Mouse (Mus musculus) testis, adult 2 months (tissue): ENCODE measurements around the gene Magi1. TPM values are rescaled to one million over a fixed set of nuclear protein-coding genes. Genes with fewer than 3 reads are reported as not detected.

ENCODE experiments used
- H3K27ac ChIP-seq: fragments of 200-500 bp; 2 replicates; pipeline ENCODE4 v1.5.1; 2012; ENCODE audit warnings: low read depth, low read length; ENCODE audit not compliant: control insufficient read depth, insufficient read depth
- H3K27me3 ChIP-seq: fragments of 200-500 bp; 2 replicates; pipeline ENCODE4 v1.6.1; 2012; ENCODE audit warnings: mild to moderate bottlenecking, low read length, moderate library complexity; ENCODE audit not compliant: control insufficient read depth, insufficient read depth
- H3K36me3 ChIP-seq: fragments of 200-500 bp; 2 replicates; pipeline ENCODE4 v1.6.1; 2012; ENCODE audit warnings: mild to moderate bottlenecking, low read length; ENCODE audit not compliant: control insufficient read depth, insufficient read depth
- H3K4me1 ChIP-seq: fragments of 200-500 bp; 2 replicates; pipeline ENCODE4 v1.6.1; 2012; ENCODE audit warnings: low read length; ENCODE audit not compliant: control insufficient read depth, insufficient read depth
- H3K4me3 ChIP-seq: fragments of 200-500 bp; 2 replicates; pipeline ENCODE4 v1.5.1; 2012; ENCODE audit warnings: low read depth, mild to moderate bottlenecking, low read length, moderate library complexity, mixed read lengths; ENCODE audit not compliant: control insufficient read depth
- CTCF ChIP-seq: fragments of 200-500 bp; IDR thresholded peaks from 2 replicates; pipeline ENCODE4 v1.5.1; 2012; ENCODE audit warnings: low read depth, mild to moderate bottlenecking, inconsistent platforms, low read length, moderate library complexity; ENCODE audit not compliant: control insufficient read depth, insufficient read depth, insufficient replicate concordance
- POLR2A ChIP-seq: fragments of 200-500 bp; IDR thresholded peaks from 2 replicates; pipeline ENCODE4 v1.6.1; 2012; ENCODE audit warnings: low read depth, mild to moderate bottlenecking, inconsistent platforms, low read length, moderate library complexity; ENCODE audit not compliant: control insufficient read depth
- polyA plus RNA-seq: library from polyadenylated mRNA; depleted of rRNA; stranded (reverse); fragments of >200 nt; gene quantifications from 2 replicates; pipeline ENCODE4 v1.2.3, GENCODE M21; 2012

The Magi1 gene
- polyA plus RNA-seq, 1 experiment, result 11.1 TPM

- H3K27ac ChIP-seq, result no peak overlapping the region
Observed at GRCm38 (mm10) chr6:93757353-93758087, 526.2 kb downstream of the Magi1 start.

GRCm38 (mm10) chr6:93743145-93743544, 540.6 kb downstream of the Magi1 start:
- Histone ChIP-seq H3K27me3 (no peaks in the 10 kb centered on the region), H3K36me3 (no peaks in the 10 kb centered on the region), H3K27ac (no peak overlapping the region), H3K4me1 (no peaks in the 10 kb centered on the region), H3K4me3 (no peak overlapping the region)
- TF ChIP-seq POLR2A (no peak; the same call in 1 of the 2 replicates), CTCF (no peak)

More at GRCm38 (mm10) chr6:93757353-93758087, 526.2 kb downstream of the Magi1 start:
- H3K4me3 ChIP-seq, result peak overlapping the region; percentile 8
- no peaks in the 10 kb centered on the region for H3K27me3 ChIP-seq
- no peaks in the 10 kb centered on the region for H3K36me3 ChIP-seq
- TF ChIP-seq POLR2A (no peak), CTCF (peak; percentile 57; the same call in 1 of the 2 replicates)
- H3K4me1 ChIP-seq, result no peaks in the 10 kb centered on the region

DNA sequence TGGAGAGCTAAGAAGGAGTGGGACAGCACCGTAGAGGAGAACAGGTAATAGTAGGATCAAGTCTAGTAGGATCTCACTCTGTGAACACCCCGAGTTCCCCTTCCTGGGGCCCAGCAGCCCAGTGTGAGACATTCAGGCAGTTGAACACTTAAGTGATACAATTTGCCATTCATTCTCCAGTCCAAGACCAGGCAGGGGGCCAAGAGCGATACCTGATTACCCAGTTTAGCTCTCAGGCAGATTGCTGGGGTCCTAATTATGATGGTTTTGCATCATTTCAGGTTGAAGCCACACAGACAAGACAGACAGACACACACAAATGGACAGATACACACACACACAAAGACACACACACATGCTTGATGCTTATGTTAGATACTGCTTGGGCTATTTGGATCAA, 543.9 kb downstream of the Magi1 start:
- Histone ChIP-seq H3K36me3 (no peaks in the 10 kb centered on the region), H3K27me3 (no peaks in the 10 kb centered on the region), H3K4me1 (no peaks in the 10 kb centered on the region), H3K27ac (no peak overlapping the region), H3K4me3 (no peak overlapping the region)
- TF ChIP-seq CTCF, result no peak
- no peak for TF ChIP-seq POLR2A

DNA sequence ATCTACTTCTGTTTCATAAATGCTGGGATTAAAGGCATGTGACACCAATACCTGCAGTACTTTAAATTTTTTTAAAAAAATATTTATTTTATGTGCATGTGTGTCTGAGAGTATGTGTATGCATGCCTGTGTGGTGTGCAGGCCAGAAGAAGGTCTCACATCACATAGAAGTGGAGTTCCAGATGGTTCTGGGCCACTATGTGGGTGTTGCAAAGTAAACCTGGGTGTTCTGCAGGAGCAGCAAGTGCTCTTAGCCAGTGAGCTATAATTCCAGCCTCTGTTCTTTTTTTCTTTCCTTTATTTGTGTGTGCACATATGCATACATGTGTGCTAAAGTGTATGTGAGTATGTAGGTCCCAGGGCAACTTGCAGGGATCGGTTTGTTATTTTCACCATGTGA, 546.6 kb downstream of the Magi1 start:
- TF ChIP-seq CTCF (no peak), POLR2A (no peak)
- Histone ChIP-seq H3K4me1 (no peaks in the 10 kb centered on the region), H3K27ac (no peak overlapping the region)

GRCm38 (mm10) chr6:93736071-93736470, 547.6 kb downstream of the Magi1 start:
- Histone ChIP-seq H3K27ac (no peak overlapping the region), H3K4me3 (no peak overlapping the region), H3K27me3 (no peaks in the 10 kb centered on the region), H3K36me3 (no peaks in the 10 kb centered on the region), H3K4me1 (no peaks in the 10 kb centered on the region)
- no peak for TF ChIP-seq POLR2A
- no peak for TF ChIP-seq CTCF

More for the DNA sequence above, 546.6 kb downstream of the Magi1 start:
- Histone ChIP-seq H3K27me3 (no peaks in the 10 kb centered on the region), H3K36me3 (no peaks in the 10 kb centered on the region), H3K4me3 (no peak overlapping the region)

DNA sequence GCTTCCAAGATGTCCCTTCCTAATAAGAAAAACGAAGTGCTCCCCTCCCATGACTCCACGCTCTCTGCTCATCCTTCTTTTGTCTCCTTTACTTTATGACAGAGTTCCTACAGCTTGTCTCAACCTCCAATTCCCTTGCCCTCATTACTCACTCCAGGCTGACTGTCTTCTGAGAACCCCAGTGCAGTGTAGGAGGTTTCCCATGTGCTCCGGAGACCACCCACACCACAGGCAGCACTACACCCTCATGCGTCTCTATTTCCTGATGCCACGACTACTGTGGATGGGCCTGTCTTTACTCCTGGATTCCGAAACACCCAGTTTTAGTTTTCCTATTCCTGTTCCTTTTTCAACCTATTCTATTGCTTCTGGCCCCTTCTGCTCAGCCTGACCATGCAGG, 549.9 kb downstream of the Magi1 start:
- H3K36me3 ChIP-seq, result no peaks in the 10 kb centered on the region

DNA sequence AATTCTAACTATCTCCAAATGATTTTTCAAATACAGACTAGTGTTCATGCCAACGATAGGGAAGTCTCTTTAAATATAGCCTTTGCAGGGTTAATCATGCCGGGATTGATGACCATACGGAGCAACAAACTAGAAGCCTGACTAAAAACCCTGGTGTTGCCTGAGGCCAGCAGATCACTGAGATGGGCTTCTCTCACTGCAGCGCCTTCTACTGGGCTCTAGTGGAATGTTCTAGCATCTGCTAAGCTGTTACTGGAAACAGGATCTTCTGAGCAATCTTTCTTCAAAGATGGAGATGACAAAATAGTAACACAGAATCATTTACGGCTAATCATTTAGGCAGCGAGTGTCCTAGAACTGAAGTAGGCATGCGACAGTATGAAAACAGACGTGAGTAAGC, 554.0 kb downstream of the Magi1 start:
- Histone ChIP-seq H3K4me3 (no peak overlapping the region), H3K36me3 (no peaks in the 10 kb centered on the region), H3K27ac (no peak overlapping the region), H3K4me1 (no peaks in the 10 kb centered on the region), H3K27me3 (no peaks in the 10 kb centered on the region)
- TF ChIP-seq CTCF, result peak; percentile 8; the same call in 1 of the 2 replicates
- no peak for TF ChIP-seq POLR2A

More for the DNA sequence above, 549.9 kb downstream of the Magi1 start:
- H3K27ac ChIP-seq, result no peak overlapping the region
- no peaks in the 10 kb centered on the region for H3K4me1 ChIP-seq
- no peaks in the 10 kb centered on the region for H3K27me3 ChIP-seq
- TF ChIP-seq POLR2A (no peak), CTCF (no peak)
- H3K4me3 ChIP-seq, result no peak overlapping the region
